Mouse (Mus musculus): ENCODE measurements around the gene Gm9508. TPM values are rescaled to one million over a fixed set of nuclear protein-coding genes. Genes with fewer than 3 reads are reported as not detected.
"Not testable (repeated sequence)": the region's sequence is repeated elsewhere in the genome, so short reads cannot be mapped to it uniquely, and the experiment has no call there.

The Gm9508 gene
- polyA plus RNA-seq, 1 experiment from 2014 or later: not detected

GRCm38 (mm10) chr10:77709831-77710230 is 12.8 kb upstream of the Gm9508 start:
- 67% methylated on average over 3 of the region's 3 CpGs for WGBS
- no peak overlapping the region for H3K4me2 ChIP-seq
- H3K27me3 ChIP-seq (replicated peaks): no peaks in the 10 kb centered on the region
- no peak overlapping the region for H3K9ac ChIP-seq
- no peak for ATAC-seq (ENCODE audit: extremely low read depth, insufficient number of reproducible peaks, low FRiP score, low TSS enrichment)
- no peak overlapping the region for H3K27ac ChIP-seq (replicated peaks)
- no peaks in the 10 kb centered on the region for H3K4me1 ChIP-seq
- no peak overlapping the region for H3K4me3 ChIP-seq
- H3K36me3 ChIP-seq: no peaks in the 10 kb centered on the region
- 0 out of 2 replicates have a peak, but pooled peaks cover 8% of the 10 kb centered on the region for H3K9me3 ChIP-seq

- no peak within 1 kb of the TSS for H3K27ac ChIP-seq (replicated peaks)
- 100% methylated on average over 1 of the region's 1 CpGs for WGBS
- H3K36me3 ChIP-seq: no peaks in the 10 kb centered on the region
- H3K4me3 ChIP-seq: no peak within 1 kb of the TSS
- no peak within 1 kb of the TSS for H3K9ac ChIP-seq
- 0 out of 2 replicates have a peak, but pooled peaks cover 12% of the 10 kb centered on the region for H3K9me3 ChIP-seq
- no peaks in the 10 kb centered on the region for H3K4me1 ChIP-seq
- H3K4me2 ChIP-seq: no peak within 1 kb of the TSS
- no peak for ATAC-seq (ENCODE audit: extremely low read depth, insufficient number of reproducible peaks, low FRiP score, low TSS enrichment)
- no peaks in the 10 kb centered on the region for H3K27me3 ChIP-seq (replicated peaks)
These were observed 9.3 kb upstream of the Gm9508 start, which contains the start of gene Gm10272 for GRCm38 (mm10) chr10:77706326-77706725. Gm10272 (plus strand) TSS chr10:77706626.

GRCm38 (mm10) chr10:77690356-77690807 is 6.7 kb downstream of the Gm9508 start, which contains the start of gene Gm19402:
Gm19402 (minus strand) TSS chr10:77690757.
- not testable (repeated sequence) for H3K36me3 ChIP-seq; H3K9me3 ChIP-seq; H3K4me2 ChIP-seq; H3K9ac ChIP-seq; ATAC-seq (ENCODE audit: extremely low read depth, insufficient number of reproducible peaks, low FRiP score, low TSS enrichment); H3K4me3 ChIP-seq; H3K27ac ChIP-seq (replicated peaks)
- 58% methylated on average over 3 of the region's 3 CpGs for WGBS
- Histone ChIP-seq H3K4me1 (peaks cover 11% of the 10 kb centered on the region), H3K27me3 (replicated peaks) (peaks cover 75% of the 10 kb centered on the region)

GRCm38 (mm10) chr10:77687021-77687420 is 10.0 kb downstream of the Gm9508 start:
- H3K4me2 ChIP-seq: no peak overlapping the region
- no peak overlapping the region for H3K4me3 ChIP-seq
- 20% methylated on average over 10 of the region's 10 CpGs for WGBS
- no peak for ATAC-seq (ENCODE audit: extremely low read depth, insufficient number of reproducible peaks, low FRiP score, low TSS enrichment)
- H3K4me1 ChIP-seq: peaks cover 11% of the 10 kb centered on the region
- no peak overlapping the region for H3K27ac ChIP-seq (replicated peaks)
- no peaks in the 10 kb centered on the region for H3K9me3 ChIP-seq
- H3K9ac ChIP-seq: no peak overlapping the region
- peaks cover 92% of the 10 kb centered on the region for H3K27me3 ChIP-seq (replicated peaks)
- H3K36me3 ChIP-seq: no peaks in the 10 kb centered on the region

- no peak within 1 kb of the TSS for H3K27ac ChIP-seq (replicated peaks)
- H3K4me1 ChIP-seq: peaks cover 11% of the 10 kb centered on the region
- no peaks in the 10 kb centered on the region for H3K9me3 ChIP-seq
- H3K9ac ChIP-seq: no peak within 1 kb of the TSS
- 2% methylated on average over 22 of the region's 22 CpGs for WGBS
- no peaks in the 10 kb centered on the region for H3K36me3 ChIP-seq
- ATAC-seq (ENCODE audit: extremely low read depth, insufficient number of reproducible peaks, low FRiP score, low TSS enrichment): no peak
- H3K27me3 ChIP-seq (replicated peaks): peaks cover 91% of the 10 kb centered on the region
- H3K4me3 ChIP-seq: peak within 1 kb of the TSS; percentile 4
- peak within 1 kb of the TSS; percentile 45 for H3K4me2 ChIP-seq
These were observed 11.0 kb downstream of the Gm9508 start, which contains the start of gene Tspear for GRCm38 (mm10) chr10:77685895-77686664. Tspear (plus strand) TSS chr10:77686569.

GRCm38 (mm10) chr10:77684181-77684580 is 12.9 kb downstream of the Gm9508 start:
- H3K9me3 ChIP-seq: no peaks in the 10 kb centered on the region
- H3K27ac ChIP-seq (replicated peaks): no peak overlapping the region
- peaks cover 11% of the 10 kb centered on the region for H3K4me1 ChIP-seq
- 36% methylated on average over 8 of the region's 8 CpGs for WGBS
- H3K9ac ChIP-seq: no peak overlapping the region
- ATAC-seq (ENCODE audit: extremely low read depth, insufficient number of reproducible peaks, low FRiP score, low TSS enrichment): no peak
- H3K36me3 ChIP-seq: no peaks in the 10 kb centered on the region
- H3K4me2 ChIP-seq: no peak overlapping the region
- H3K4me3 ChIP-seq: no peak overlapping the region
- peaks cover 95% of the 10 kb centered on the region for H3K27me3 ChIP-seq (replicated peaks)

- no peak overlapping the region for H3K4me3 ChIP-seq
- H3K27ac ChIP-seq (replicated peaks): no peak overlapping the region
- 66% methylated on average over 7 of the region's 7 CpGs for WGBS
- H3K4me1 ChIP-seq: peaks cover 13% of the 10 kb centered on the region
- no peaks in the 10 kb centered on the region for H3K9me3 ChIP-seq
- no peaks in the 10 kb centered on the region for H3K36me3 ChIP-seq
- H3K27me3 ChIP-seq (replicated peaks): peaks cover 95% of the 10 kb centered on the region
- no peak overlapping the region for H3K9ac ChIP-seq
- no peak for ATAC-seq (ENCODE audit: extremely low read depth, insufficient number of reproducible peaks, low FRiP score, low TSS enrichment)
- no peak overlapping the region for H3K4me2 ChIP-seq
These were observed 14.0 kb downstream of the Gm9508 start for GRCm38 (mm10) chr10:77682994-77683393.

- Histone ChIP-seq H3K9me3 (no peaks in the 10 kb centered on the region), H3K4me3 (peak overlapping the region; percentile 45), H3K4me1 (peaks cover 12% of the 10 kb centered on the region), H3K4me2 (peak overlapping the region; percentile 67), H3K9ac (peak overlapping the region; percentile 3; the same call in 1 of the 2 replicates), H3K36me3 (no peaks in the 10 kb centered on the region), H3K27ac (replicated peaks) (no peak overlapping the region), H3K27me3 (replicated peaks) (peaks cover 85% of the 10 kb centered on the region)
- ATAC-seq (ENCODE audit: extremely low read depth, insufficient number of reproducible peaks, low FRiP score, low TSS enrichment): no peak
- WGBS: under 1% methylated on average over 35 of the region's 35 CpGs
These were observed 19.5 kb downstream of the Gm9508 start for GRCm38 (mm10) chr10:77677562-77677961.

GRCm38 (mm10) chr10:77673765-77674164 is 23.3 kb downstream of the Gm9508 start:
- Histone ChIP-seq H3K4me1 (peaks cover 12% of the 10 kb centered on the region), H3K9ac (no peak overlapping the region), H3K27me3 (replicated peaks) (peaks cover 52% of the 10 kb centered on the region), H3K27ac (replicated peaks) (no peak overlapping the region), H3K4me2 (no peak overlapping the region), H3K36me3 (no peaks in the 10 kb centered on the region), H3K9me3 (no peaks in the 10 kb centered on the region), H3K4me3 (no peak overlapping the region)
- 54% methylated on average over 13 of the region's 13 CpGs for WGBS
- ATAC-seq (ENCODE audit: extremely low read depth, insufficient number of reproducible peaks, low FRiP score, low TSS enrichment): no peak

- H3K4me1 ChIP-seq: no peaks in the 10 kb centered on the region
- 7% methylated on average over 4 of the region's 4 CpGs for WGBS
- no peak overlapping the region for H3K9ac ChIP-seq
- H3K4me2 ChIP-seq: no peak overlapping the region
- H3K36me3 ChIP-seq: no peaks in the 10 kb centered on the region
- H3K4me3 ChIP-seq: no peak overlapping the region
- no peaks in the 10 kb centered on the region for H3K9me3 ChIP-seq
- H3K27me3 ChIP-seq (replicated peaks): peaks cover 36% of the 10 kb centered on the region
- H3K27ac ChIP-seq (replicated peaks): no peak overlapping the region
- ATAC-seq (ENCODE audit: extremely low read depth, insufficient number of reproducible peaks, low FRiP score, low TSS enrichment): no peak
These were observed 25.5 kb downstream of the Gm9508 start for GRCm38 (mm10) chr10:77671519-77671918.

GRCm38 (mm10) chr10:77670710-77671109 is 26.3 kb downstream of the Gm9508 start:
- ATAC-seq (ENCODE audit: extremely low read depth, insufficient number of reproducible peaks, low FRiP score, low TSS enrichment): no peak
- no peaks in the 10 kb centered on the region for H3K9me3 ChIP-seq
- H3K27me3 ChIP-seq (replicated peaks): peaks cover 32% of the 10 kb centered on the region
- H3K4me3 ChIP-seq: no peak overlapping the region
- no peak overlapping the region for H3K27ac ChIP-seq (replicated peaks)
- H3K9ac ChIP-seq: no peak overlapping the region
- no peaks in the 10 kb centered on the region for H3K4me1 ChIP-seq
- no peak overlapping the region for H3K4me2 ChIP-seq
- no peaks in the 10 kb centered on the region for H3K36me3 ChIP-seq
- WGBS: 79% methylated on average over 4 of the region's 4 CpGs

GRCm38 (mm10) chr10:77667402-77667801 is 29.6 kb downstream of the Gm9508 start:
- H3K9ac ChIP-seq: no peak overlapping the region
- no peak overlapping the region for H3K4me3 ChIP-seq
- no peaks in the 10 kb centered on the region for H3K36me3 ChIP-seq
- H3K27ac ChIP-seq (replicated peaks): no peak overlapping the region
- ATAC-seq (ENCODE audit: extremely low read depth, insufficient number of reproducible peaks, low FRiP score, low TSS enrichment): no peak
- H3K4me1 ChIP-seq: no peaks in the 10 kb centered on the region
- H3K27me3 ChIP-seq (replicated peaks): peaks cover 36% of the 10 kb centered on the region
- H3K4me2 ChIP-seq: no peak overlapping the region
- 72% methylated on average over 4 of the region's 4 CpGs for WGBS
- no peaks in the 10 kb centered on the region for H3K9me3 ChIP-seq

All from heart, embryonic 13.5 days (tissue).